Mouse (Mus musculus) megakaryocyte-erythroid progenitor cell, adult 5-6 weeks (primary cell): ENCODE data around the gene 4933427D14Rik. TPM values are rescaled to one million over a fixed set of nuclear protein-coding genes. Genes with fewer than 3 reads are reported as not detected.

Experiments
- ATAC-seq: replicated peaks from 2 replicates; pipeline ENCODE4 v1.8.0; 2016; ENCODE audit warnings: mild to moderate bottlenecking, inconsistent platforms; ENCODE audit not compliant: severe bottlenecking, poor library complexity, low FRiP score, low TSS enrichment
- total RNA-seq, 2 experiments: library from RNA; stranded (forward) in 1 of 2; stranded (reverse) in 1 of 2; fragments of 200-1000, 215-1000 nt in 1 of 2; fragments of >200 nt in 1 of 2; fragmentation: Nextera tagmentation in 1 of 2; gene quantifications; 2 replicates each; pipeline ENCODE4 v1.2.3; 2014 to 2017

Gene 4933427D14Rik
- total RNA-seq, 2 experiments from 2014 or later: 11.4 to 22.5 TPM

DNA sequence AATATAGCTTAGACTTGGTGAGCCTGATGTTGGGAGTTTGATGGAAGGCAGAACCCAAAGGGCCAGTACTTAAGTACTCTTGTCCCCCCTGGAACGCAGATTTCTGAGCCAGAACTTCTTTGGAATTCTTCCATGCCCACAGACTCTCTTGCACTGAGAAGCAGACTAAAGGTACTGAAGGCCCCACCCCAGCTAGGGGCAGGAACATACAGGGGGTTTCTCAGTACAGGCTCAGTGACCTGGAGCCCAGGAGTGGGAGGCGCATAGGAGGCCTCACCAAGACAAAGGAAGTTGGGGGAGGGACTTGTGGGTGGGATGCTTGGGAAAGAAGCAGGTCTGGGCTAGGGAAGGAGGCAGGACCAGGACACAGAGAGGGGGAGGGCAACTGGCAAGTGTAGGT lies 56.1 kb downstream of the 4933427D14Rik start:
- ATAC-seq: no peak

DNA sequence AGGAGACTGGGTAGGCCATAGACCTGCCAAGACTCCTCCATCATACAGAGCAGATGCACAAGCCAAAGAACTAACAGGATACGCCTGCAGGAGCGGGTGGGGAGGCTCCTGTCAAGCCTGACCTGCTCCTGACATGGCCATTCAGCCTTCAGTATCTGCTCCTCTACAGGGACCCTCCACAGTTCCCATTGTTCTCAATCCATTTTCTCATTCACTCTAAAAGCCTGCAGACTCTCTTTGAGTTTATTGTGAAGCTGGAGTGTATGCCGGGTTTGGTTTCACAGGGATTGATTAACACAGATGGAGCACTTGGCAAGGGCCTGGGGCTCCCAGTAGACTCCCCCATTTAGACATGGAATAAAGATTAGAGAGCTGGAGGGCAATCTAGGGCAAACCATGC lies 59.3 kb downstream of the 4933427D14Rik start:
- ATAC-seq: no peak

DNA sequence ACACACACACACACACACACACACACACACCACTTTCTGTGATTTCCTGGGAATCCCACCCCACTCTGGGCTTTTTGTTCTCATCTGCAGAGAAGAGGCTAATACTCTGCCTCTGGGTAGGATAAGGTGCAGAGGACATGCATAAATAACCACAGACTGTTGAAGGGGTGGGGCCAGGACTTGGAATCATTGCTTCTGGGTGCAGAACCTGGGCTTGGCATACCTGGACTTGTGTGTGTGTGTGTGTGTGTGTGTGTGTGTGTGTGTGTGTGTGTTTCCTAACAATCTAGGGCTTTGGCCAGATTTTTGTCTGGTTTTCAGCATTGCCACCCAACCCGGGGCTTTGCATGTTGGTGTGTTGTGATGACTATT lies 61.4 kb downstream of the 4933427D14Rik start:
- ATAC-seq: no peak

DNA sequence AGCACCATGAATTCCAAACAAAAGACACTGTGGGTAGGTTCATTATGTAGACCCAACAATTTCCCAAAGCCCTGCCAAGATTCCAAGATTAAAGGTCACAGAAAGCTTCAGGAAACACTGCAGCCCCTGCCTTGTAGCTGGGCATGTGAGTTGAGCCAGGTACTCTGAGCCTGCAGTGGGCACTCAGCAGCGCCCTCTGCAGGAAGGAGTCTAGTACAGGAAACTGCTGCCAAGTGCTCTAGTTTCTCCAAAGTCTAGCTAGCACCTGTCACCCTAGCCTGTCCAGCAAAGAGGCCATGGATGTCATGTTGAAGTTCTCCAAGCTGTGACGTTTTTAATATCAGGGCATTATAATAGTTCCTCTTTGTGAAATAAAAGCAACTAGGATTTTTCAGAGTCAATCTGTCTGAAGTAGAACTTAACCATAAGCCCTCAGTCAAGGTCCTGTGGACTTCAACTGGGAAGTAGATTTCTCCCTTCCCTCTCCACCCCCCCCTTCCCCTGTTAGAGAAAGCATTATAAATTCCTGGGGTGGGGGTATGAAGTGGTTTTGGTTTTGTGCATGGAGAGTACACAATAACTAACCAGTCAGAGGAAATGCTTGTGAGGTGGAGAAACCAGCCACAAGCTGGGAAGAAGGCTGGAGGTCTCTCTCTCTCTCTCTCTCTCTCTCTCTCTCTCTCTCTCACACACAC lies 61.9 kb downstream of the 4933427D14Rik start:
- ATAC-seq: 0 out of 2 replicates have a peak, but pooled peaks have one; percentile 59

DNA sequence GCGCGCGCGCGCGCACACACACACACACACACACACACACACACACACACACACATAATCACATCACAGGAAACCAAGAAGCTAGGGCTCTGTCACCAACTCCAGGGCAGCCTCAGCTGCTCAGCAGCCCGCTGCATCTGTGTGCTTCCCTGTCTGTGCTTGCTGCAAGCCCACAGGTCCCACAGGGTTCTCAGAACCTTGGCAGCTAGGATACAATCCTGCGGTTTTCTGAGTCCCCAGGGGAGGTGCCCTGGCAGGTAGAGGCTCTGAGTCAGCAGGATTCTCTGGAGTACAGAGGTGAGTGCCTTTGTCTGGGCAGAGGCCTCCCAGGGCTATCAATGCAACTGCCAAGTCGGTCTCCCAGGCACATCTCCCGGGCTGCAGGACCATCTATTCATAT lies 64.4 kb downstream of the 4933427D14Rik start:
- no peak for ATAC-seq

DNA sequence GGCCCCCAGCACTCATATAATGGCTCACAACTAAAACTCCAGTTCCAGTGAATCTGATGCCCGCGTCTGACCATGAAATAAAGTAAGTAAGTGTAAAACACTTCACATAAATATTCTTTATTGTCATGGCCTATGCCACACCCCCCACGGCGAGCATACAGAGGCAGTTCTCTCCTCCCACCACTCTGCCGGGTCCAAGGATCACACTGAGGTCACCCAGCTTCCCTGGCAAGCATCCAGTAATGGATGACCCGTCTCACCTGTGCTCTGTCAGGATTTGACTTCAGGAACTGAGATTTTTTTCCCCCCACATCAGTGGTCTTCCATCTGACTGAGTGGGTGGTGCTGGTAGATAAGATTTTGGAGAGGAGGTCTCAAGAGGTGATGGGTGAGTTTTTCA lies 67.1 kb downstream of the 4933427D14Rik start:
- no peak for ATAC-seq

DNA sequence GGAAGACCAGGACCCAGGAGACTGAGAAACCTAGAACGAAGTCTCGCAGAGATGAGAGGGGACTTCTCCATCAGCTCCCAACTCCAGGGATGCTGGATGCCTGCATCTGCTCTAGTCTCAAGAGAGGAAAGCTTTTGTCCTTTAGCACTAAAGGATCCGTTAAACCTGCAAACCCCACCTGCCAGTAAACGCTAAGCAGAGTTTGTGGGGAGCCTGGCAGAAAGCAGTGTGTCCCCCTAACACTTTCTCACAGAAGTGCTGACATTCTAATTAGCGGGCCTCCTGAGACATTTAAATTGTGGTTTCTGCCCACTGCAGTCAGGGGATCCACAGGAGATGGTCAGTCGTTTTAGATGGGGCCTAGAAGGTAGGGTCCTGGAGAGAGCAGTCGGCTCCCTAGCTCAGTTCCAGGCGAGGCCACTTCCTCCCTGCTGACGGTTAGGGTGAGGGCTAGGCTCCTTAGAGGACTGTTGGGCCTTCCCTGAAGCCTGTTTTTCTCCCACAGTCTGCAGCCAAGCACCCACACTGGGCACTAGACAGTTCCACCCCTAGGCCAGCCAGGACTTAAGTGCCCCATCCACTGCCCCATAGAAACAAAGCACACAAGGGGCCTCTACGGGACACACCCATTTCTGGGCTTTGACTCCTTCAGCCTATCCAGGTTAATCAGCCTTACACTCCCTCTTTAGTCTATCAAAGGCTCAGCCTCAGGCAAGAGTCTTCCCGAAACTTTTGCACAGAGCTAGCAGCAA lies 70.9 kb downstream of the 4933427D14Rik start:
- ATAC-seq: no peak

DNA sequence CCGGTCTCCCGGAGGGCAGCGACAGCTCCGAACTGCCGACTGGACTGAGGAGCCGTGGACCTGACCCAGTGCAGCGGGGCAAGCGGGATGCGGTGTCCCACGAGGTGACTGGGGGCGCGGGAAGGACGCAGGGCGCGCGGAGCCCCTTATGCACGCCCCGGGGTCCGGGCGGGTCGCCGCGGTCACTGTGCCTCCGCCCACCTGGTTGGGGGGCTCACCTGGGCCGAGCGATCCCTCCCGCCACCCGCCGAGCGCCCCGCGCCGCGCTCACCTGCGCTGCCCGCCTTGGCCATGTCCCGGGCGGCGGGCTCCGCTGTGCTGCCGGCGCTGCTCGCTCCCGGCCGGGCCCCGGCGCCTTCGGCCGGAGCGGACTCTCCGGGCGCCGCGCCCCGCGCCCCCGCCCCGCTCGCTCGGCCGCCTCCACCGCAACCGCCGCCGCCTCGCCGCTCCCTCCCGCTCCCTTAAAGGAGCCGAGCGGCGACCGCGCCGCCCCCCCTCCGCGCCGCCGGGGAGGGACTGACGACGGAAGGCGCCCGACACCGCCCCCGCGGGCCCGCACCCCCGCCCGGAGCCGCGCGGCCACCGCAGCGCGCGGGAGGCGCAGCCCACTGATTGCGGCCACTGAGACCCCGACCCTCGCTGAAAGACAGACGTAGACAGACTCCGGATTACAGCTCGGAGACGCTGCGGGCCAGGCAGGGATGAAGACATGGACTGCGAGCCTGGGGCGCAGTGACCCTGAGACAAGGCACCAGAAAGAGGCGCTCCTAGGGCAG lies 71.7 kb downstream of the 4933427D14Rik start, which contains the start of gene Pitpnm3:
Pitpnm3 (minus strand) TSS at position 396 of the 776 bp plus-strand sequence.
- no peak for ATAC-seq

DNA sequence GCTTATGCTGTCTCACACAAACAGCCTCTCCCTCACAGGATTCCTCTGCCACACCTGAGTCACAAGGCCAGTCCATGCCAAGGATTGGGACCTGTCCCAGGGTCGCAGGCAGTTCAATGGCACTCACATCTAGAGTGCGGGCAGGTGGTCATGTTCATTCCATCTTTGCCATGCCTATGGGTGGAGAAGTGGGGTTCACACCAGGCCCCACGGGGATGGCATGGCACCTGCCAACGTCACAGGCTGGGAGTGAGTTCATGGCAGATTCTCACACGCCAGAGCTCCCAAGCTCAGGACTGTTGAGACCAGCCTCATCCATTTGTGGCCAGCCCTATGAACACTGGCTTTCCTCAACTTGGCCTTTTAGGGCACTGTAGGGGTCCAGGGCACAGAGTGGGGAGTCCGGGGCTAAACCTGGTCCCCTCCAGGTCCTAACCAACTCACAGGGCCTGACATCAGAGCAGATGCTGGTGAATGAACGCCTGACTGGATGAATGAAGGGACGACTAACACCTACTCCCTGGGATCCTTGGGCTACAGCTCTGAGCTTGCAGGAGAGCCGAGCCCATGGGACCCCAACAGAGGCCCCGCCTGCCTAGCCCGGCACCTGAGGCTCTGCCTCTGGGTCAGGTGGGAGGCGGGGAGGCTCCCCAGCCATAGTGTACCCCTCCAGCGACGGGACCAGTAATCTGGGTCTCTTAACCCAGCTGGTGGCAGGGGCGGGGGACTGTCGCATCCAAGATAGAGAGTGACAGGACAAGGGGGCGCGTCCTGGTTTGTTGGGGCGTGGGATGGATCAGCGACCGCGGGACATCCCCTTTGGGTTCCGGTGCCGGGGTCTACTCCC lies 72.5 kb downstream of the 4933427D14Rik start:
- no peak for ATAC-seq

DNA sequence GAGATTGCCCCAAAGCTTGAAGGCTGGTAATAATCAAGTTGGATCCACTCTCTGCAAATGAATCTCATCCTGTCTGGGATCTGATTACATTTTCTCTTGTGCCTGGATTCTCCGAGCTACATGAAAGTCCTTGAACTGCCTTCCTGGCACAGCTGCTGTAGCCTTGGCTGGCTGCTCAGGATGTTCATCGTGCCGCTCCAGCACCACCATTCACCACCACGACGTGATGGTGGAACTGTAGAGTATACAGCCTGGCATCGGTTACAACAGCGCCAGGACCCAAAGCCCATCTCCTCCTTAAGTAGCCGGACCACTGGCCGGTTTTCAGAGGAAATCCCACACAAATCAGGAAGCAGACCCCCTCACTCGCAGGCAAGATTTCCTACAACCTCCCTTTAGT lies 74.2 kb downstream of the 4933427D14Rik start:
- no peak for ATAC-seq

DNA sequence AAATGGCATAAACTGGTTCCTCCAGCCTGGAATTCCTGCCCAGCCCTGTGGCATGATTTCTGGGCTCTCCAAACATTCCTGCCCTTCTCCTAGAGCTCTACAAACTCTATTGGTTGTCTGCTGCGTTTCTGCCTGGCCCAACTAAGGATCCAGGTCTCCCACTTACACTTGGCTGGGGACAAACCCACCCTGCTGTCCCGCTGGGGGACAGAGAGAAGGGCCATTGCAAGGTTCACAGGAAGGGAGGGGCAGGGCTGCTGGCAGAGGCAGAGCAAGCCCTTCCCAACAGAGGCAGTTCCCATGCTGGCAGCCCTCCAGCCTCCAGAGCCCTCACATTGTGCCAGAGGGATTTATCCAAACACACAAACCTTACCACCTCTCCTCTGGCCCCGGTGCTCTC lies 75.0 kb downstream of the 4933427D14Rik start:
- no peak for ATAC-seq

DNA sequence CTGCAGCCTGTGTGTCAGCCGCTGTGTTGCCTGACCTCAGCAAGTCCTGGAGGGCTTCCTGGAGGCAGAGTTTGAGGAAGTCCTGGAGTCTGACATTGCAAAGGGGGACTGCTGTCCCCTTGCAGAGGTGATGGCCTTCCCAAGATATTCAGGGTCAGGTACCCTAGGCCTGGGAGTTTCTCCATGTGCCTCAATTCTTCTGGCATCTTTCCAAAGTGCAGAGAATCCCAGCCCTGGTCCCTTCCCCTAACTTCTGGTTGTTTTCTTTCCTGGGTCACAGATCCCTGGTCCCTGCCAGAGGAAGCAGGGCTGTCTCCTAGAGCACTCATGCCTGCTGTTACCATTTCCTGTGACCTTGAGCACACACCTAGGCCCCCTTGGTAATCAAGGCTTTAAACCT lies 75.6 kb downstream of the 4933427D14Rik start:
- no peak for ATAC-seq

DNA sequence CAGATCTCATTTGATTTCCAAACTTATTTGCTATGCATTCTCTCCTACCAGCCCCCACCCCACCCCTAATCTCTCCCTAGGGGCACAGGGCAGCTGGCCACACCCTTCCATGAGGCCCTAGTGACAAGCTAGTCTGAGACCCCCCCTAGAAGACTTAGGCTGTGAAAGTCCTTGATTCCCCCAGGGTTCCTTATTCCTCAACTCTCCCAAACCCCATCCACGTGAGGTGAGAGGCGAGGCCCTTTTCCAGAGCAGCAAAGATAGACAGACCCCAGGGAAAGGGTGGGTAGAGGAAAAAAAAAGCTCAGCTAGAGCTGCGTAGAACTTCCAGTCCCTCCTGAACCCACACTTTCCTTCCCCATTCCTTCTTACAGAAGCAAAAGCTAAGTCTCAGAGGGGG lies 76.4 kb downstream of the 4933427D14Rik start:
- ATAC-seq: no peak

DNA sequence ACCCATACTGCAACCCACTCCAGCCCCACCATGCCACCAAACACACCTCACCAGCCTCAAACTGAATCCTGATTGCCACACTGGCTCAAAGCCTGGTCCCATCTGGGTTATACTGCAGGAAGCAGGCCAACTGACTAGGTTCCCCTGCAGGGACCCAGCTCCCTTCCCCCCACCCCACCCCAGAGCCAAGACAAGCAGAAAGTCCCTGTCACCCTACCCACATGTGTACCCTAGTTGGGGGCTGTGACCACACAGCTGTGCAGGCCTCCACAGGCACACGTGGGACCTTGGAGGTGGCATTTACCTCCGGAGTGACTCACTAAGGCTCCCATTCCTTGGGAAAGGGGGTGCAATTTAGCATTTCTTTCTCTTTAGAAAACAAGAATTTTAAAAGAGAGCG lies 76.8 kb downstream of the 4933427D14Rik start:
- ATAC-seq: no peak

DNA sequence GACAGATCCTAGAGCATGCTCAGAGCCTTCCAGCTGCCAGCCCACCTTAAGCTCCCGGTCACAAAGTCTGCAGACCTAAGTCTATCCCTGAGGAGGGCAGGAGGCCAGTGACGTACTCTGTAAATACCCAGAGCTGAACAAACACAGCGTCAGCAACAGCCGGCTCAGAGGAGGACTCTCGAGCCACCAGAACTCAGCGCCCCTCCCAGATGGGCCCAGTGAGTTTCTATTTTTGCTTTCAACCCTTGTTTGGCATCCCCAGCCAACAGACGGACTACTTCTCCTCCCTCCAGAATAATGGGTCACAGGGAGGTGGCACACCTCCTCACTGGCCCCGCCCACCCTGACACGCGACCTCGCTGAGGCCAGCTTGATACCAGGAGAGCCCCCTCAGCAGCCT lies 77.2 kb downstream of the 4933427D14Rik start:
- ATAC-seq: no peak

DNA sequence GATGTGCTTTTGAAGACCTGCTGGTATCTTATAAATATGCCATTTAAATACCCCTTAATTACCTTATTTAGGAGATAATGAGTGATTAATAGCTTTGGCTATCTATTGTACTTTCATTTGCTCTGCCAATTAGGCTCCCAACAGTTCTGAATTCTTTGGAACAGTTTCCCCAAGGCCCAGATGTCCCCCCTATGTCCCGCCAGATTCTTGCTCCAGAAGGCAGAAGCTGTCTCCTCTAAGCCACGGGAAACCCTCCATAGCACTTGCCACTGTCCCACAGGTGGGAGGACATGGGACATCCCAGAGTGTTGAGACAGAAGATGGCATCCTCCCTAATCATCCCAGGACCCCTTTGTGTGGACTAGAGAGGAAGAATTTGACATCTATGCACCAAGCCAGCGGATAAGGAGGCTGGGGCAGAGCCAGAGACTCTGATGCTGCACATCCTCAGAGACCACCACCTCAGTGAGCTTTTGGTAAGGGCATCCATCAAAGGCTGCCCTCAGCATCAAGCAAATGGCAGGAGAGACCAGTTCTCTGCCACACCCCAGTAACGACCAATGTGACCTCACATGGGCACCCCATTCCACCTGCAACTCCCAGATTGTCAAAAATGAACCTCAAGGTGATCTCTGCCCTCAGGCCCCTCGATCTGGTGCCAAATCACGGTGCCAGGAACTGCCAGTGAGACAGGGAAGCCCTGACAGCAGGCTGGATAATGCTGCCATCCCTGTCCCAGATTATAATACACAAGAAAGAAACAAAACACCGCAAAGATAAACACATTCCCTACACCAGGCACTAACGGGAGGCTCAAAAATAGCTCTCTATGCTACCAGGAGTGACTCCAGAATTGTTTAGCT lies 78.0 kb downstream of the 4933427D14Rik start:
- no peak for ATAC-seq

DNA sequence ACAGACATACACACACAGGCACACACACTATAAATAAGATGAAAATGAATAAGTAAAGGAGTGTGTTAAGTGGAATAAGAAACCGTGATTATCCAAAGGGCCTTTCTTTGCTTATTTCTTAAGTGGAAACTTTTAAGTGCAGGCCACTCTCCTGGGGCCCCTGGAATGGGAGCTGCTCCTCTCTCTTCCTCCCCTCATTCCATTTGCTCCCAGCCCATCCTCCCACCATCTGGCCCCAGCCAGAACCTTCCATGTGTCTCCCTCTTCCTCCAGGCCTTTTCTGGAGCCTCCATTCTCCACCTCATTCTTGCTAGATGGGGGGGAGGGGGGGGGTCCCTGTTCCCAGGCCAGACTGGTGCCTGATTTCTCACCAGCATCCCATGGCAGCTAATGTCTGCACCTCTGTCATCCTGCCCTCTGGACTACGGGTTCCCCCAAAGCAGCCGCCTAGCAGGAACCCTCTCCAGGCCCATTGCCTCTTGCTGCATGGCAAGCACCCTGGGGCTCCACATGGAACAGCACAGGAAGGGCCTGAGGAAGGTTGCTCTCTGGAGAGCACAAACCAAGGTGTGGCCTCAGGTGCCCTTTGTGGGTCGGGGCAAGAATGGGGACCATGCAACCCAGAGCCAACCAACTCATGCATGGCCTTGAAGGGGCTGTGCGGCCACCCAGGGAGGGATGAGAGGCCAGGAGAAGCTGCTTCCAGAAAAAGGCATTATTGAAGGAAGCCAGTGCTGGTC lies 79.6 kb downstream of the 4933427D14Rik start:
- no peak for ATAC-seq

DNA sequence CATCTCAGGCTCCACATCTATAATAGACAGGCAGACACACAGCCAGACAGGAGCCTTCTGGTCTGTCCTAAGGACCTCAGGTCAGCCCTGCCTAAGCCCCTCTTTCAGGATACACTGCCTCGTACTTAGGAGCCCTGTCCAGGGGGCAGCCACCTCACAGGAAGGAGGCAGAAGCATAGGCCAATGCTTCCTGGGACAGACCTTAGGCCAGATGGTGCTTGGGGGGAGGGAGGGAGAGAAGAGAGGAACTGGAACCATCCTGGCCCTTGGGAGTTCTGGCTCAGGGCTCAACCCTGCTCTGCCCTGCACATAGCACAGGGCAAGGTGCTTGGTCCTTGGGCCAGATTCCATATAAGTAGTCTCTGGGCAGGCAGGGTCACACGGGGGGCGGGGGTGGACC lies 81.5 kb downstream of the 4933427D14Rik start:
- ATAC-seq: no peak
